Mouse (Mus musculus) forebrain, embryonic 16.5 days (tissue): Measurements from ENCODE around the gene Bbs10. TPM values are rescaled to one million over a fixed set of nuclear protein-coding genes. Genes with fewer than 3 reads are reported as not detected.
A peak's percentile ranks its signal among the peaks of the same experiment; 100 is the strongest.

Experiments
- ATAC-seq: fragments of 200-750 bp; cut with Nextera tagmentation; 2 replicates; pipeline ENCODE4 v1.8.0; 2017; ENCODE audit warnings: mild to moderate bottlenecking, moderate library complexity
- H3K27ac ChIP-seq: fragments of 300-500 bp; sonication (generic); 2 replicates; pipeline ENCODE4 v1.5.1; 2014; ENCODE audit warnings: low read length, control low read depth
- H3K27me3 ChIP-seq: fragments of 300-500 bp; sonication (generic); replicated peaks from 2 replicates; pipeline ENCODE4 v1.6.1; 2014; ENCODE audit warnings: low read length; ENCODE audit not compliant: control insufficient read depth, insufficient read depth
- H3K36me3 ChIP-seq: fragments of 300-500 bp; sonication (generic); 2 replicates; pipeline ENCODE4 v1.6.1; 2014; ENCODE audit not compliant: control insufficient read depth, insufficient read depth
- H3K4me1 ChIP-seq: fragments of 300-500 bp; sonication (generic); replicated peaks from 2 replicates; pipeline ENCODE4 v1.6.1; 2014; ENCODE audit warnings: low read length; ENCODE audit not compliant: control insufficient read depth, insufficient read depth
- H3K4me2 ChIP-seq: fragments of 300-500 bp; sonication (generic); 2 replicates; pipeline ENCODE4 v1.6.1; 2014; ENCODE audit warnings: mild to moderate bottlenecking, low read length, control low read depth
- H3K4me3 ChIP-seq: fragments of 300-500 bp; sonication (generic); replicated peaks from 2 replicates; pipeline ENCODE4 v1.5.1; 2014; ENCODE audit warnings: mild to moderate bottlenecking, low read length, control low read depth
- H3K9ac ChIP-seq: fragments of 300-500 bp; sonication (generic); replicated peaks from 2 replicates; pipeline ENCODE4 v1.6.1; 2014; ENCODE audit warnings: low read depth, low read length, control low read depth
- H3K9me3 ChIP-seq: fragments of 300-500 bp; sonication (generic); 2 replicates; pipeline ENCODE4 v1.6.1; 2016; ENCODE audit warnings: low read length; ENCODE audit not compliant: control insufficient read depth
- WGBS: fragments of 180-500 bp; shearing (Covaris S2); extraction: QIAGEN DNeasy Blood & Tissue Kit; methylation state at CpG from one replicate; pipeline ENCODE4 v1.1.7; 2014; 5-methylcytosine and 5-hydroxymethylcytosine counted together
- polyA plus RNA-seq: library from polyadenylated mRNA; unstranded; fragments of >200 nt; fragmentation: Nextera tagmentation; extraction: Ambion mirVana; gene quantifications from 2 replicates; pipeline ENCODE4 v1.2.1, GENCODE M21; 2015

Gene Bbs10
- polyA plus RNA-seq, 1 experiment from 2014 or later: 6.5 TPM

DNA sequence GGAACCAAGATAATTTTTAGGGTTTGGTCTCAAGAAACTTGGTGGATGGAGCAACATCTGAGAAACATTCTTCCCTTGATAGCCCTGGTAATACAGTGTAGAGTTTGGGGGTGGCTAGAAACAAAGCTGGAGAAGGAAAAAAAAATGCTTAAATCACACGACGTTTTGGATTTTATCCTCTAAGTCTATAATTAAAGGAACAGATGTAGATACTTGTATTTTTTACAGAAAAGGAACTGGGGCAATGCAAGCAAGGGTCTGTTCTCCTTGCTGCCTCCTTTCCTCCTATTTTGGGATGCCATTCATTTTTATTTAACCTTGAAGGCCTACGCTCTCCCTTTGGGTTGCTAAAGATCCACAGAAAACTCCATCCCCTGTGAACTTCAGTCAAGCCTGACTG is 17.5 kb downstream of the Bbs10 start:
- no peaks in the 10 kb centered on the region for H3K4me1 ChIP-seq
- H3K9me3 ChIP-seq: no peaks in the 10 kb centered on the region
- no peaks in the 10 kb centered on the region for H3K27me3 ChIP-seq
- no peaks in the 10 kb centered on the region for H3K36me3 ChIP-seq
- H3K4me2 ChIP-seq: no peak overlapping the region
- 88% methylated on average over 3 of the region's 3 CpGs for WGBS
- H3K27ac ChIP-seq: no peak overlapping the region
- no peak overlapping the region for H3K9ac ChIP-seq
- ATAC-seq: no peak
- no peak overlapping the region for H3K4me3 ChIP-seq

DNA sequence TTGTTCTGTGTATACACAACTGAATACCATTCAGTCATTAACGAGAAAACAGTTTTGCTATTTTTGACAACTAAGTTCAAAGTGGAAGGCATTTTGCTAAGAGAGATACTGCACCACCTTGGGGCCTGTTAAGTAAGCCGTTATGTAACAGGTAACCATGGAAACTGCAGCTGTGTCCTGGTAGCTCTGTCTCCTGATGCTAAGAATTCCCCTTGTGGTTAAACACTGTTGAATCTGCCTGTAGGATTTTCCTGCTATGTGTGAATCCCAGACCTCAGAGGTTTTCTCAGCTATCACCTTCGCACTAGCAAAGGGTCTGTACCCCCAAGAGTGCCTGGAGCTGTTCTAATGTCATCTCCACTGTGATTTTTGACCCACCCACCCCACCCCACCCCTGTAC is 19.5 kb downstream of the Bbs10 start:
- WGBS: 58% methylated on average over 3 of the region's 3 CpGs
- Histone ChIP-seq H3K9ac (no peak overlapping the region), H3K27ac (no peak overlapping the region), H3K4me2 (no peak overlapping the region), H3K9me3 (no peaks in the 10 kb centered on the region), H3K27me3 (no peaks in the 10 kb centered on the region; the same call in 1 of the 2 replicates), H3K36me3 (no peaks in the 10 kb centered on the region), H3K4me3 (no peak overlapping the region), H3K4me1 (no peaks in the 10 kb centered on the region)
- peak; percentile 75 for ATAC-seq

- H3K36me3 ChIP-seq: no peaks in the 10 kb centered on the region
- no peaks in the 10 kb centered on the region for H3K9me3 ChIP-seq
- H3K9ac ChIP-seq: no peak overlapping the region
- H3K27ac ChIP-seq: no peak overlapping the region
- no peaks in the 10 kb centered on the region; the same call in 1 of the 2 replicates for H3K27me3 ChIP-seq
- H3K4me3 ChIP-seq: no peak overlapping the region
- ATAC-seq: no peak
- H3K4me1 ChIP-seq: no peaks in the 10 kb centered on the region
- WGBS: 84% methylated on average over 9 of the region's 9 CpGs
- no peak overlapping the region for H3K4me2 ChIP-seq
Measured at GRCm38 (mm10) chr10:111318805-111319500, 20.5 kb downstream of the Bbs10 start.

- H3K9ac ChIP-seq: no peak overlapping the region
- no peaks in the 10 kb centered on the region for H3K9me3 ChIP-seq
- no peak for ATAC-seq
- H3K27ac ChIP-seq: no peak overlapping the region
- H3K4me2 ChIP-seq: no peak overlapping the region
- no peaks in the 10 kb centered on the region for H3K36me3 ChIP-seq
- H3K4me1 ChIP-seq: no peaks in the 10 kb centered on the region
- no peaks in the 10 kb centered on the region; the same call in 1 of the 2 replicates for H3K27me3 ChIP-seq
- no peak overlapping the region for H3K4me3 ChIP-seq
Measured at GRCm38 (mm10) chr10:111320579-111320978, 22.1 kb downstream of the Bbs10 start.

GRCm38 (mm10) chr10:111327957-111328356 is 29.5 kb downstream of the Bbs10 start:
- 91% methylated on average over 4 of the region's 4 CpGs for WGBS
- H3K4me1 ChIP-seq: no peaks in the 10 kb centered on the region
- no peaks in the 10 kb centered on the region for H3K27me3 ChIP-seq
- no peaks in the 10 kb centered on the region for H3K9me3 ChIP-seq
- no peak overlapping the region for H3K27ac ChIP-seq
- H3K36me3 ChIP-seq: no peaks in the 10 kb centered on the region
- H3K9ac ChIP-seq: no peak overlapping the region
- H3K4me3 ChIP-seq: no peak overlapping the region
- H3K4me2 ChIP-seq: no peak overlapping the region
- ATAC-seq: no peak

GRCm38 (mm10) chr10:111329326-111329725 is 30.8 kb downstream of the Bbs10 start:
- 84% methylated on average over 5 of the region's 5 CpGs for WGBS
- no peaks in the 10 kb centered on the region for H3K36me3 ChIP-seq
- no peak for ATAC-seq
- no peaks in the 10 kb centered on the region for H3K27me3 ChIP-seq
- H3K4me3 ChIP-seq: no peak overlapping the region
- H3K4me2 ChIP-seq: no peak overlapping the region
- no peaks in the 10 kb centered on the region for H3K4me1 ChIP-seq
- no peak overlapping the region for H3K9ac ChIP-seq
- no peak overlapping the region for H3K27ac ChIP-seq
- no peaks in the 10 kb centered on the region for H3K9me3 ChIP-seq

- Histone ChIP-seq H3K27me3 (no peaks in the 10 kb centered on the region), H3K4me3 (no peak overlapping the region), H3K27ac (no peak overlapping the region), H3K36me3 (no peaks in the 10 kb centered on the region), H3K4me1 (no peaks in the 10 kb centered on the region; the same call in 1 of the 2 replicates), H3K9ac (no peak overlapping the region), H3K4me2 (no peak overlapping the region), H3K9me3 (no peaks in the 10 kb centered on the region)
- 97% methylated on average over 2 of the region's 2 CpGs for WGBS
- ATAC-seq: no peak
Measured at GRCm38 (mm10) chr10:111334902-111335301, 36.4 kb downstream of the Bbs10 start.

DNA sequence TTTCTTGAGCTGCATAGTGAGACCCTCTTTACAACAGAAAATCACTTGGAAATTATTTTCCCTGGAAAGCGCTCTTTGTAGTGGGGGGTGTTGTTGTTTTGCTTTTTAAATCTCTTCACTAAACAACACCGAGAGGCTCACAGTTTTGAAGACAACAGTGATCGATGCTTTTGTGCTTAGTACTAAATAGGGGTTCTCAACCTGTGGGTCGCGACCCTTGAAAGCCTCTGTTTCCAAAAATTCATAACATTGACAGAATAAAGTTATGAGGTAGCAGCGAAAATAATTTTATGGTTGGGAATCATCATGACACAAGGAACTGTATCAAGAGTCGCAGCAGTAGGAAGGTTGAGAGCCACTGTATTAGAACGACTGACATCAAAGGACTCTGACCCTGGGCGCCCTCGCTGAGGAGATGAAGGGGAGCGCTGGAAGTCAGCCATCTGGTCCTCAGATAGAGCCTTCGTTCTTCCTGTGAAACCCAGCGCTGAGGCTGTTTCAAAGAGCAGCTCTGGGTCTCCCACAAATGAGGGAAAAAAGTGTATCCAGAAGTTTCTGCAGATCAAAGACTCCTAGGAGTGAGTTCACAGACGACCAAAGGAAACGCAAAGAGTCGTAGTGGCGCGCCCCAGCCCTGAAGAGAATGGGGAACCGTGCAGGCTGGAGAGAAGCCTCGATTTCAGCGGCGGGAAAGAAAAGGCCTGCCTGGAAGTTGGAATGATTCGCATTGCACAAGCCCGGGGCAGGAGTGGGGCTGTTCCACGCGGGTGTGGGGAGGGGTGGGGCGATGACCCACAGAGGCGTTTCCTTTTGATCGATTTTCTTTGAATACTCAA is 37.3 kb downstream of the Bbs10 start:
- Histone ChIP-seq H3K4me3 (no peak overlapping the region), H3K27ac (no peak overlapping the region), H3K9me3 (no peaks in the 10 kb centered on the region), H3K9ac (no peak overlapping the region), H3K4me1 (no peaks in the 10 kb centered on the region; the same call in 1 of the 2 replicates), H3K27me3 (no peaks in the 10 kb centered on the region), H3K4me2 (peak overlapping the region; percentile 2; the same call in 1 of the 2 replicates), H3K36me3 (no peaks in the 10 kb centered on the region)
- 22% methylated on average over 29 of the region's 29 CpGs for WGBS
- ATAC-seq: no peak

DNA sequence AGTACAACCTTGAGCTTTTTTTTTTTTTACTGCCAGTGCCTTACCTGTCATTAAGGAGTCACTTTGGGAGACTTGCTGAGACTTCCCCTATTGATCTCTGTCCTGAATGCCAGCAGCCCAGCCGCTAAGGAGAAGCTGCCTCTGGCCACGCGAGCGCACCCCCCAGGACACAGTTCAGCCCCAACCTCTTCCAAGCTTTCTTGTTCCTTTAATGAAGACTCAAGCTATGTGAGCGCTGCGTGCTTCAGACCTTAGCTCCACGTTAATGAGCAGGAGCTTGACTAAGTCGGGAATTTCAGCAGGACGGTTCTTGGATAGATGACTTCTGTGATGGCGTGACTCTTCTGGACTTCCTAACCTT is 37.9 kb downstream of the Bbs10 start:
- no peaks in the 10 kb centered on the region for H3K27me3 ChIP-seq
- H3K4me2 ChIP-seq: peak overlapping the region; percentile 2; the same call in 1 of the 2 replicates
- WGBS: 14% methylated on average over 10 of the region's 10 CpGs
- no peaks in the 10 kb centered on the region for H3K36me3 ChIP-seq
- H3K4me1 ChIP-seq: no peaks in the 10 kb centered on the region; the same call in 1 of the 2 replicates
- no peaks in the 10 kb centered on the region for H3K9me3 ChIP-seq
- ATAC-seq: no peak
- no peak overlapping the region for H3K9ac ChIP-seq
- no peak overlapping the region for H3K4me3 ChIP-seq
- H3K27ac ChIP-seq: no peak overlapping the region
